Mouse (Mus musculus) liver, embryonic 13.5 days (tissue): ENCODE measurements around the gene Pilrb1. TPM values are rescaled to one million over a fixed set of nuclear protein-coding genes. Genes with fewer than 3 reads are reported as not detected.
A peak's percentile ranks its signal among the peaks of the same experiment; 100 is the strongest.
"Not testable (repeated sequence)": the region's sequence is repeated elsewhere in the genome, so short reads cannot be mapped to it uniquely, and the experiment has no call there.

Source experiments
- ATAC-seq: fragments of 200-750 bp; cut with Nextera tagmentation; 2 replicates; pipeline ENCODE4 v1.8.0; 2017; ENCODE audit warnings: low read depth, mild to moderate bottlenecking, moderate number of reproducible peaks, moderate library complexity
- DNase-seq: peaks from one replicate; pipeline ENCODE4 v3.0.0; 2022
- H3K27ac ChIP-seq: fragments of 300-500 bp; sonication (generic); 2 replicates; pipeline ENCODE4 v1.5.1; 2015; ENCODE audit warnings: moderate library complexity, mild to moderate bottlenecking, inconsistent platforms
- H3K27me3 ChIP-seq: fragments of 300-500 bp; sonication (generic); 2 replicates; pipeline ENCODE4 v1.6.1; 2015; ENCODE audit warnings: mild to moderate bottlenecking, inconsistent platforms
- H3K36me3 ChIP-seq: fragments of 300-500 bp; sonication (generic); 2 replicates; pipeline ENCODE4 v1.6.1; 2015; ENCODE audit warnings: mild to moderate bottlenecking, inconsistent platforms
- H3K4me1 ChIP-seq: fragments of 300-500 bp; sonication (generic); replicated peaks from 2 replicates; pipeline ENCODE4 v1.6.1; 2015; ENCODE audit warnings: inconsistent platforms
- H3K4me2 ChIP-seq: fragments of 300-500 bp; sonication (generic); 2 replicates; pipeline ENCODE4 v1.6.1; 2015; ENCODE audit warnings: inconsistent platforms, mild to moderate bottlenecking, moderate library complexity
- H3K4me3 ChIP-seq: fragments of 300-500 bp; sonication (generic); replicated peaks from 2 replicates; pipeline ENCODE4 v1.5.1; 2015; ENCODE audit warnings: mild to moderate bottlenecking, inconsistent platforms
- H3K9ac ChIP-seq: fragments of 300-500 bp; sonication (generic); 2 replicates; pipeline ENCODE4 v1.6.1; 2015; ENCODE audit warnings: mild to moderate bottlenecking, inconsistent platforms
- H3K9me3 ChIP-seq: fragments of 300-500 bp; sonication (generic); replicated peaks from 2 replicates; pipeline ENCODE4 v1.6.1; 2016; ENCODE audit warnings: inconsistent platforms
- WGBS: fragments of 180-500 bp; shearing (Covaris S2); methylation state at CpG from one replicate; pipeline ENCODE4 v1.1.7; 2015; ENCODE audit not compliant: insufficient replicate concordance; 5-methylcytosine and 5-hydroxymethylcytosine counted together
- polyA plus RNA-seq: library from polyadenylated mRNA; unstranded; fragments of >200 nt; fragmentation: Nextera tagmentation; extraction: Ambion mirVana; gene quantifications from 2 replicates; pipeline ENCODE4 v1.2.1, GENCODE M21; 2015

The Pilrb1 gene
- 2.1 TPM in 2 replicates for polyA plus RNA-seq

GRCm38 (mm10) chr5:137857960-137858710, at the start of gene Pilrb1:
Pilrb1 (minus strand) TSS chr5:137858106.
- not testable (repeated sequence) for H3K9me3 ChIP-seq, H3K27ac ChIP-seq, H3K9ac ChIP-seq, H3K4me1 ChIP-seq, H3K4me3 ChIP-seq, H3K36me3 ChIP-seq, H3K27me3 ChIP-seq, DNase-seq, H3K4me2 ChIP-seq, ATAC-seq
- WGBS = 15% methylated on average over 2 of the region's 2 CpGs

- Histone ChIP-seq H3K4me3 (no peak overlapping the region), H3K4me1 (no peaks in the 10 kb centered on the region), H3K27me3 (no peaks in the 10 kb centered on the region), H3K27ac (no peak overlapping the region), H3K9ac (no peak overlapping the region), H3K36me3 (no peaks in the 10 kb centered on the region), H3K4me2 (no peak overlapping the region), H3K9me3 (no peaks in the 10 kb centered on the region)
- 34% methylated on average over 1 of the region's 1 CpGs for WGBS
- DNase-seq = no peak
- ATAC-seq = no peak
These were observed 39.9 kb upstream of the Pilrb1 start for GRCm38 (mm10) chr5:137897812-137898211.

- Histone ChIP-seq H3K9ac (no peak overlapping the region), H3K27ac (no peak overlapping the region), H3K27me3 (no peaks in the 10 kb centered on the region), H3K4me3 (no peak overlapping the region), H3K4me2 (no peak overlapping the region), H3K9me3 (no peaks in the 10 kb centered on the region), H3K36me3 (no peaks in the 10 kb centered on the region), H3K4me1 (no peaks in the 10 kb centered on the region)
- WGBS = 47% methylated on average over 1 of the region's 1 CpGs
- ATAC-seq (no peak), DNase-seq (no peak)
These were observed 35.0 kb upstream of the Pilrb1 start for GRCm38 (mm10) chr5:137892954-137893353.

- H3K9ac ChIP-seq = no peak overlapping the region
- H3K9me3 ChIP-seq = no peaks in the 10 kb centered on the region
- H3K4me1 ChIP-seq = no peaks in the 10 kb centered on the region
- no peak overlapping the region for H3K4me2 ChIP-seq
- no peaks in the 10 kb centered on the region for H3K36me3 ChIP-seq
- no peak overlapping the region for H3K27ac ChIP-seq
- 81% methylated on average over 1 of the region's 1 CpGs for WGBS
- H3K4me3 ChIP-seq = no peak overlapping the region
- ATAC-seq (no peak), DNase-seq (no peak)
- H3K27me3 ChIP-seq = no peaks in the 10 kb centered on the region
These were observed 29.8 kb upstream of the Pilrb1 start for GRCm38 (mm10) chr5:137887666-137888065.

- no peak overlapping the region for H3K9ac ChIP-seq
These were observed 28.0 kb upstream of the Pilrb1 start for GRCm38 (mm10) chr5:137885894-137886293.

GRCm38 (mm10) chr5:137883345-137883744, 25.4 kb upstream of the Pilrb1 start:
- no peaks in the 10 kb centered on the region for H3K27me3 ChIP-seq
- no peak overlapping the region for H3K4me3 ChIP-seq
- H3K4me1 ChIP-seq = no peaks in the 10 kb centered on the region
- H3K9me3 ChIP-seq = no peaks in the 10 kb centered on the region
- H3K4me2 ChIP-seq = no peak overlapping the region
- H3K9ac ChIP-seq = no peak overlapping the region
- DNase-seq = no peak
- no peak overlapping the region for H3K27ac ChIP-seq
- no peaks in the 10 kb centered on the region for H3K36me3 ChIP-seq
- no peak for ATAC-seq
- 38% methylated on average over 3 of the region's 3 CpGs for WGBS

More at GRCm38 (mm10) chr5:137885894-137886293, 28.0 kb upstream of the Pilrb1 start:
- no peaks in the 10 kb centered on the region for H3K9me3 ChIP-seq
- DNase-seq (peak; percentile 9), ATAC-seq (no peak)
- no peaks in the 10 kb centered on the region for H3K4me1 ChIP-seq
- no peaks in the 10 kb centered on the region for H3K27me3 ChIP-seq
- H3K4me3 ChIP-seq = no peak overlapping the region
- WGBS = 3% methylated on average over 2 of the region's 2 CpGs
- H3K4me2 ChIP-seq = no peak overlapping the region
- no peaks in the 10 kb centered on the region for H3K36me3 ChIP-seq
- H3K27ac ChIP-seq = no peak overlapping the region

- no peaks in the 10 kb centered on the region for H3K36me3 ChIP-seq
- no peaks in the 10 kb centered on the region for H3K9me3 ChIP-seq
- H3K9ac ChIP-seq = no peak overlapping the region
- H3K4me1 ChIP-seq = no peaks in the 10 kb centered on the region
- WGBS = 18% methylated on average over 4 of the region's 4 CpGs
- H3K4me3 ChIP-seq = no peak overlapping the region
- H3K4me2 ChIP-seq = no peak overlapping the region
- ATAC-seq = no peak
- no peaks in the 10 kb centered on the region for H3K27me3 ChIP-seq
- H3K27ac ChIP-seq = no peak overlapping the region
- DNase-seq = no peak
These were observed 25.0 kb upstream of the Pilrb1 start for GRCm38 (mm10) chr5:137882922-137883321.

GRCm38 (mm10) chr5:137877860-137878259, 20.0 kb upstream of the Pilrb1 start:
- ATAC-seq (no peak), DNase-seq (no peak)
- H3K4me2 ChIP-seq = no peak overlapping the region
- H3K9me3 ChIP-seq = no peaks in the 10 kb centered on the region
- H3K36me3 ChIP-seq = no peaks in the 10 kb centered on the region
- H3K27ac ChIP-seq = no peak overlapping the region
- no peaks in the 10 kb centered on the region for H3K27me3 ChIP-seq
- no peak overlapping the region for H3K4me3 ChIP-seq
- no peak overlapping the region for H3K9ac ChIP-seq
- 33% methylated on average over 2 of the region's 2 CpGs for WGBS
- no peaks in the 10 kb centered on the region for H3K4me1 ChIP-seq

GRCm38 (mm10) chr5:137875054-137875453, 17.1 kb upstream of the Pilrb1 start:
- Histone ChIP-seq H3K27me3 (no peaks in the 10 kb centered on the region), H3K9me3 (no peaks in the 10 kb centered on the region), H3K4me2 (no peak overlapping the region), H3K4me1 (no peaks in the 10 kb centered on the region), H3K36me3 (no peaks in the 10 kb centered on the region), H3K9ac (no peak overlapping the region), H3K4me3 (no peak overlapping the region), H3K27ac (no peak overlapping the region)
- ATAC-seq (no peak), DNase-seq (no peak)
- 40% methylated on average over 2 of the region's 2 CpGs for WGBS

GRCm38 (mm10) chr5:137872381-137872702, 14.4 kb upstream of the Pilrb1 start:
- WGBS = 12% methylated on average over 1 of the region's 1 CpGs
- not testable (repeated sequence) for H3K9ac ChIP-seq, DNase-seq, H3K27ac ChIP-seq, H3K9me3 ChIP-seq, H3K4me3 ChIP-seq, H3K4me2 ChIP-seq, ATAC-seq, H3K4me1 ChIP-seq, H3K27me3 ChIP-seq, H3K36me3 ChIP-seq

GRCm38 (mm10) chr5:137871644-137872380, 13.9 kb upstream of the Pilrb1 start, which contains the start of gene Pilrb2:
Pilrb2 (minus strand) TSS chr5:137871815.
- H3K9ac ChIP-seq, H3K27ac ChIP-seq, H3K4me2 ChIP-seq, H3K4me3 ChIP-seq, ATAC-seq, H3K9me3 ChIP-seq, H3K27me3 ChIP-seq, H3K4me1 ChIP-seq, H3K36me3 ChIP-seq, DNase-seq: not testable (repeated sequence)
- 9% methylated on average over 3 of the region's 3 CpGs for WGBS

- not testable (repeated sequence) for H3K4me3 ChIP-seq, H3K4me2 ChIP-seq, H3K9ac ChIP-seq, ATAC-seq, H3K27me3 ChIP-seq, DNase-seq, H3K9me3 ChIP-seq, H3K36me3 ChIP-seq, H3K4me1 ChIP-seq, H3K27ac ChIP-seq
- WGBS = 65% methylated on average over 2 of the region's 2 CpGs
These were observed 10.7 kb upstream of the Pilrb1 start for GRCm38 (mm10) chr5:137868600-137868999.
